Mouse (Mus musculus) cortical plate, adult 2 months (tissue): ENCODE measurements around the gene Hist1h3d.

ENCODE experiments used
- CTCF ChIP-seq: fragments of 200-500 bp; IDR thresholded peaks from 2 replicates; pipeline ENCODE4 v1.5.1; 2011; ENCODE audit warnings: mild to moderate bottlenecking, control low read depth, low read length; ENCODE audit not compliant: insufficient read depth; ENCODE audit errors: extremely low read depth
- POLR2A ChIP-seq: fragments of 200-500 bp; IDR thresholded peaks from 2 replicates; pipeline ENCODE4 v1.6.1; 2011; ENCODE audit warnings: mild to moderate bottlenecking, low read length, control low read depth; ENCODE audit not compliant: insufficient read depth; ENCODE audit errors: extremely low read depth

DNA sequence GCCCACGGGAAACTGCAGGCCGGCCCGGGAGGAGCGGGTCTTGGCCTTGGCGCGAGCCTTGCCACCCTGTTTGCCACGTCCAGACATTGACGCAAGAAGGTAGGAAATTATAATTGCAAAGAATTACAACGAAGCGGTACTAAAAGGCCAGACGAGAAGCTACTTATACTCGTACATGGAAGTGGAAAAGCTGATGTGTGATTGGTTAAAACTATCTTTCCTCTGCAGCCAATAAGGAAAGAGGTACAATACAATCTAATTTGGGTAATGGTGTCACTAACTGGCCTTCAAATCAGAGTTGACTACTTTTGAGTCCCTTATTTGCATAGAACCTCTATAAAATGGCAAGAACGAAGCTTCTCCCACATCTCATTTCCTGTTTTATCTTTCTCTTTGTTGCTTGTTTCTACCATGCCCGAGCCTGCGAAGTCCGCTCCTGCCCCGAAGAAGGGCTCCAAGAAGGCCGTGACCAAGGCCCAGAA is 4.5 kb upstream of the Hist1h3d start, which contains the start of the genes Hist1h2ae and Hist1h2bg:
- peak; percentile 75 for TF ChIP-seq POLR2A
- TF ChIP-seq CTCF: no peak
